Mouse (Mus musculus): Measurements from ENCODE around the gene Megf6.

- no peak for TF ChIP-seq POLR2A (IDR thresholded peaks at IDR 0.05; ENCODE audit: control insufficient read depth, extremely low read depth, insufficient read depth, low read length, poor library complexity)
- no peak for TF ChIP-seq CTCF (IDR thresholded peaks at IDR 0.05; ENCODE audit: borderline replicate concordance, control insufficient read depth, extremely low read depth, insufficient read depth, low read length, poor library complexity)
Measured at GRCm38 (mm10) chr4:154217711-154218350, 47.3 kb downstream of the Megf6 start.
